Mouse (Mus musculus): ENCODE results near the gene Hist1h2ae. TPM values are rescaled to one million over a fixed set of nuclear protein-coding genes. Genes with fewer than 3 reads are reported as not detected.

The Hist1h2ae gene
- polyA plus RNA-seq, 1 experiment from 2014 or later, result 81.6 TPM

GRCm38 (mm10) chr13:23530181-23530900 lies 40.7 kb downstream of the Hist1h2ae start:
- Histone ChIP-seq H3K4me1 (peaks cover 25% of the 10 kb centered on the region), H3K9me3 (replicated peaks) (no peaks in the 10 kb centered on the region), H3K4me2 (replicated peaks) (peak overlapping the region; percentile 76), H3K27me3 (no peaks in the 10 kb centered on the region), H3K9ac (peak overlapping the region; percentile 64), H3K27ac (peak overlapping the region; percentile 97), H3K4me3 (peak overlapping the region; percentile 51), H3K36me3 (no peaks in the 10 kb centered on the region)
- no peak for ATAC-seq (ENCODE audit: low FRiP score)
- under 1% methylated on average over 20 of the region's 20 CpGs for WGBS

GRCm38 (mm10) chr13:23529480-23530165 lies 41.4 kb downstream of the Hist1h2ae start:
- ATAC-seq (ENCODE audit: low FRiP score), result no peak
- Histone ChIP-seq H3K27me3 (no peaks in the 10 kb centered on the region), H3K36me3 (no peaks in the 10 kb centered on the region), H3K4me3 (peak overlapping the region; percentile 51), H3K4me2 (replicated peaks) (peak overlapping the region; percentile 76), H3K9me3 (replicated peaks) (no peaks in the 10 kb centered on the region), H3K9ac (peak overlapping the region; percentile 64), H3K27ac (peak overlapping the region; percentile 97; the same call in 1 of the 2 replicates), H3K4me1 (peaks cover 23% of the 10 kb centered on the region)
- WGBS, result 32% methylated on average over 2 of the region's 2 CpGs

- ATAC-seq (ENCODE audit: low FRiP score), result no peak
- Histone ChIP-seq H3K4me2 (replicated peaks) (peak overlapping the region; percentile 11; the same call in 1 of the 2 replicates), H3K9ac (no peak overlapping the region), H3K36me3 (no peaks in the 10 kb centered on the region), H3K27ac (no peak overlapping the region), H3K9me3 (replicated peaks) (no peaks in the 10 kb centered on the region), H3K27me3 (no peaks in the 10 kb centered on the region), H3K4me1 (peaks cover 18% of the 10 kb centered on the region), H3K4me3 (no peak overlapping the region)
- 70% methylated on average over 5 of the region's 5 CpGs for WGBS
Measured at GRCm38 (mm10) chr13:23529005-23529404, 42.0 kb downstream of the Hist1h2ae start.

DNA sequence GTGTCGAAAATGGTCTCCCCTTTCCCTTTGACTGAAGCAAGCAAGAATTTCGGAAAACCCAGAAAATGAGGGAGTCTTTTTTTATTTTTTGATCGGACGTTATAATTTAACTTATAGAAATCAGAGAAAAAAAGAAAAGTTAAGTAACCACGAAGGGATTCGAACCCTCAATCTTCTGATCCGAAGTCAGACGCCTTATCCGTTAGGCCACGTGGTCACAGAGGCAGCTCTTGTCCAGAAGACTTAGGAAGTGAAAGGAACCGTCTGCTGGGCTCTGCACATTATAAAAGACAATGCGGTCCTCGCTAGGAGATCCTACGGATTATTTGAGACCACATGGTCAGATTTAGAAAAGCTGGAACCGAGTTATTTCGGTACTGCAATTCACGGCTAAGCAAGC lies 44.7 kb downstream of the Hist1h2ae start:
- peak overlapping the region; percentile 57; the same call in 1 of the 2 replicates for H3K9ac ChIP-seq
- WGBS, result under 1% methylated on average over 17 of the region's 17 CpGs
- H3K27ac ChIP-seq, result peak overlapping the region; percentile 49
- H3K4me1 ChIP-seq, result peaks cover 4% of the 10 kb centered on the region
- ATAC-seq (ENCODE audit: low FRiP score), result peak; percentile 44; the same call in 1 of the 2 replicates
- H3K27me3 ChIP-seq, result no peaks in the 10 kb centered on the region
- peak overlapping the region; percentile 38 for H3K4me3 ChIP-seq
- H3K4me2 ChIP-seq (replicated peaks), result peak overlapping the region; percentile 53
- no peaks in the 10 kb centered on the region for H3K36me3 ChIP-seq
- H3K9me3 ChIP-seq (replicated peaks), result no peaks in the 10 kb centered on the region

DNA sequence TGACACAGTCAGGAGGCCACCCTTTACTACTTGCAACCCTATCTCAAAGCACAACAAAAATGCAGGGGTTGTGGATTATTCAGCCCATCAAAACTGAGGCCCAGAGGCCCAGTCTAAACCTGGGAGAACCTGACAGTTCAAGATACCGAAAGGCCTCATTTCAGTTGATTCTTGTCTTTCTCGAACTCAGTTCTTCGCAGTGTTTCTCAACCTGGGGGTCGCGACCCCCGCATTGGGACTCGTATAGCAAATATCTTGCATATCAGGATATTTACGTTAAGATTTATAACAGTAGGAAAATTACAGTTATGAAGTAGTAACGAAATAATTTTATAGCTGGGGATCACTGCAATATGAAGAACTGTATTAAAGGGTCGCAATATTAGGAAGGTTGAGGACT lies 45.1 kb downstream of the Hist1h2ae start:
- no peaks in the 10 kb centered on the region for H3K27me3 ChIP-seq
- peak overlapping the region; percentile 53 for H3K4me2 ChIP-seq (replicated peaks)
- peaks cover 4% of the 10 kb centered on the region for H3K4me1 ChIP-seq
- H3K36me3 ChIP-seq, result no peaks in the 10 kb centered on the region
- H3K27ac ChIP-seq, result no peak overlapping the region
- peak overlapping the region; percentile 38 for H3K4me3 ChIP-seq
- peak overlapping the region; percentile 32; the same call in 1 of the 2 replicates for H3K9ac ChIP-seq
- 2% methylated on average over 10 of the region's 10 CpGs for WGBS
- no peak for ATAC-seq (ENCODE audit: low FRiP score)
- no peaks in the 10 kb centered on the region for H3K9me3 ChIP-seq (replicated peaks)

DNA sequence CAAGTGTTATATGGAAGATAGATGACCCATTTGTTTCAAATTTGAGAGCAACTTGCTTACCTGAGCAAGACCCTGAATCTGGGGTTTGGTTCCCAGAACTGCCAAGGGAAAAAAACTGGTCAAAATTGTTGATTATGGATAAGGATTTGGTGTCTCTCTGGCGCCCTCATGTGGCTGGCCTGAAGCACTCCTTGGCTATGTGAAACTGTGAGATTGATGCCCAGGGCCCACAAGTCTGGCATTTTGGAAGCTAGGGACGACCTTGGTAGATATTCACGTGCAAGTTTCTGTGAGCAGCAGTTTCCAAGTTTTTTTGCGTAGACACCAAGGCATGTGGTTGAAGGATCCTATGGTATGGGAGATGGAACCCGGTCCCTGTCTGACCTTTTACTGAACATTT lies 46.4 kb downstream of the Hist1h2ae start:
- Histone ChIP-seq H3K36me3 (no peaks in the 10 kb centered on the region), H3K9me3 (replicated peaks) (no peaks in the 10 kb centered on the region), H3K9ac (no peak overlapping the region), H3K4me2 (replicated peaks) (no peak overlapping the region), H3K27me3 (no peaks in the 10 kb centered on the region), H3K4me3 (no peak overlapping the region), H3K27ac (no peak overlapping the region), H3K4me1 (peaks cover 4% of the 10 kb centered on the region)
- ATAC-seq (ENCODE audit: low FRiP score), result no peak
- 9% methylated on average over 5 of the region's 5 CpGs for WGBS

- Histone ChIP-seq H3K27ac (no peak overlapping the region), H3K4me1 (peaks cover 4% of the 10 kb centered on the region), H3K9ac (no peak overlapping the region), H3K4me3 (no peak overlapping the region), H3K4me2 (replicated peaks) (no peak overlapping the region), H3K36me3 (no peaks in the 10 kb centered on the region), H3K27me3 (no peaks in the 10 kb centered on the region), H3K9me3 (replicated peaks) (no peaks in the 10 kb centered on the region)
- WGBS, result 48% methylated on average over 5 of the region's 5 CpGs
- no peak for ATAC-seq (ENCODE audit: low FRiP score)
Measured at GRCm38 (mm10) chr13:23523976-23524375, 47.0 kb downstream of the Hist1h2ae start.

DNA sequence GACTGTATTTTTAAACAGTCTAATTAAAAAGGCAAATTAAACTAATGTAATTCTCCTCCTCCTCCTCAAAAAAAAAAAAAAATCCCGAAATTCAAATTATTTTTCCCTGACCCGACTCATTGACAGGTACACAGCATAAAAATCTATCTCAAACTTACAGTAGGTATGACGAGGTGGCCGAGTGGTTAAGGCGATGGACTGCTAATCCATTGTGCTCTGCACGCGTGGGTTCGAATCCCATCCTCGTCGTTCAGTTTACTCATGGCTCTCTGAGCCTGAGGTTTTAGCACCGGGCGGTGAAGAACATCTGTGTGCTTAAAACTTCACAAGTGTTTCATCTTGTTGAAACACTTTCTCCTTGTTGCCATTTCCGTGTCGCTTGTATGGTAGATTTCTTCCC lies 49.3 kb downstream of the Hist1h2ae start:
- 3% methylated on average over 14 of the region's 14 CpGs for WGBS
- Histone ChIP-seq H3K4me1 (peaks cover 4% of the 10 kb centered on the region), H3K9ac (no peak overlapping the region), H3K27ac (no peak overlapping the region), H3K27me3 (no peaks in the 10 kb centered on the region), H3K9me3 (replicated peaks) (no peaks in the 10 kb centered on the region), H3K36me3 (no peaks in the 10 kb centered on the region), H3K4me3 (no peak overlapping the region), H3K4me2 (replicated peaks) (peak overlapping the region; percentile 19; the same call in 1 of the 2 replicates)
- no peak for ATAC-seq (ENCODE audit: low FRiP score)

Small RNA genes within 50 kb of the gene (microRNA-seq; reads per million reads assigned to microRNA genes)
- gene Gm44297 (not detected), gene Gm44359 (not detected), gene Gm44394 (not detected)

Other genes with a start within 250 kb of the Hist1h2ae start
- gene Zfp322a, start 202.0 kb downstream of the Hist1h2ae start, polyA plus RNA-seq (2016; fragmentation: Nextera tagmentation; extraction: Ambion mirVana), result 58.9 and 63.2 TPM in 2 replicates
- gene Abt1, start 147.4 kb downstream of the Hist1h2ae start, polyA plus RNA-seq (2016; fragmentation: Nextera tagmentation; extraction: Ambion mirVana), result 11.6 and 12.0 TPM in 2 replicates
- 0.12 TPM in 1 of 2 replicates, not detected in the other for gene Btn1a1, start 105.3 kb downstream of the Hist1h2ae start, polyA plus RNA-seq (2016; fragmentation: Nextera tagmentation; extraction: Ambion mirVana)
- 0.34 and 0.43 TPM in 2 replicates for gene Btn2a2, start 82.4 kb downstream of the Hist1h2ae start, polyA plus RNA-seq (2016; fragmentation: Nextera tagmentation; extraction: Ambion mirVana)
- 5.7 and 6.9 TPM in 2 replicates for gene Hist1h4h, start 40.2 kb downstream of the Hist1h2ae start, polyA plus RNA-seq (2016; fragmentation: Nextera tagmentation; extraction: Ambion mirVana)
- 5.2 TPM in 1 of 2 replicates, not detected in the other for gene Hist1h2af, start 37.3 kb downstream of the Hist1h2ae start, polyA plus RNA-seq (2016; fragmentation: Nextera tagmentation; extraction: Ambion mirVana)
- 2.2 and 4.4 TPM in 2 replicates for gene Hist1h3g, start 35.8 kb downstream of the Hist1h2ae start, polyA plus RNA-seq (2016; fragmentation: Nextera tagmentation; extraction: Ambion mirVana)
- 0.37 and 0.57 TPM in 2 replicates for gene Hist1h2bh, start 27.8 kb downstream of the Hist1h2ae start, polyA plus RNA-seq (2016; fragmentation: Nextera tagmentation; extraction: Ambion mirVana)
- 0.66 and 1.4 TPM in 2 replicates for gene Hist1h3f, start 27.2 kb downstream of the Hist1h2ae start, polyA plus RNA-seq (2016; fragmentation: Nextera tagmentation; extraction: Ambion mirVana)
- gene Hist1h4f, start 19.6 kb downstream of the Hist1h2ae start, polyA plus RNA-seq (2016; fragmentation: Nextera tagmentation; extraction: Ambion mirVana), result 1.4 TPM in 1 of 2 replicates, not detected in the other
- 0.23 and 0.39 TPM in 2 replicates for gene Hist1h1d, start 18.0 kb downstream of the Hist1h2ae start, polyA plus RNA-seq (2016; fragmentation: Nextera tagmentation; extraction: Ambion mirVana)
- 4.4 and 5.6 TPM in 2 replicates for gene Hist1h3e, start 8.9 kb downstream of the Hist1h2ae start, polyA plus RNA-seq (2016; fragmentation: Nextera tagmentation; extraction: Ambion mirVana)
- 4.8 and 7.1 TPM in 2 replicates for gene Hist1h2bg, start 176 bp upstream of the Hist1h2ae start, polyA plus RNA-seq (2016; fragmentation: Nextera tagmentation; extraction: Ambion mirVana)
- 4.4 and 7.2 TPM in 2 replicates for gene Hist1h2bf, start 3.0 kb upstream of the Hist1h2ae start, polyA plus RNA-seq (2016; fragmentation: Nextera tagmentation; extraction: Ambion mirVana)
- gene Hist1h2ad, start 3.2 kb upstream of the Hist1h2ae start, polyA plus RNA-seq (2016; fragmentation: Nextera tagmentation; extraction: Ambion mirVana), result 0.46 and 2.5 TPM in 2 replicates
- gene Hist1h3d, start 4.5 kb upstream of the Hist1h2ae start, polyA plus RNA-seq (2016; fragmentation: Nextera tagmentation; extraction: Ambion mirVana), result 2.2 and 4.8 TPM in 2 replicates
- gene Hist1h4d, start 10.4 kb upstream of the Hist1h2ae start, polyA plus RNA-seq (2016; fragmentation: Nextera tagmentation; extraction: Ambion mirVana), result 66.9 and 82.3 TPM in 2 replicates
- 1.9 and 2.2 TPM in 2 replicates for gene Hist1h2be, start 49.9 kb upstream of the Hist1h2ae start, polyA plus RNA-seq (2016; fragmentation: Nextera tagmentation; extraction: Ambion mirVana)
- gene Hist1h1e, start 51.3 kb upstream of the Hist1h2ae start, polyA plus RNA-seq (2016; fragmentation: Nextera tagmentation; extraction: Ambion mirVana), result 17.0 and 18.8 TPM in 2 replicates
- 0.72 and 0.93 TPM in 2 replicates for gene Hist1h2ac, start 112.7 kb upstream of the Hist1h2ae start, polyA plus RNA-seq (2016; fragmentation: Nextera tagmentation; extraction: Ambion mirVana)
- gene Hist1h2bc, start 113.0 kb upstream of the Hist1h2ae start, polyA plus RNA-seq (2016; fragmentation: Nextera tagmentation; extraction: Ambion mirVana), result 25.1 and 26.1 TPM in 2 replicates
- not detected in 2 replicates for gene Hist1h1t, start 124.6 kb upstream of the Hist1h2ae start, polyA plus RNA-seq (2016; fragmentation: Nextera tagmentation; extraction: Ambion mirVana)
- gene Hist1h4c, start 127.2 kb upstream of the Hist1h2ae start, polyA plus RNA-seq (2016; fragmentation: Nextera tagmentation; extraction: Ambion mirVana), result 3.6 and 4.2 TPM in 2 replicates
- 4.9 and 5.2 TPM in 2 replicates for gene Hfe, start 139.6 kb upstream of the Hist1h2ae start, polyA plus RNA-seq (2016; fragmentation: Nextera tagmentation; extraction: Ambion mirVana)
- 15.0 and 15.4 TPM in 2 replicates for gene Hist1h1c, start 167.6 kb upstream of the Hist1h2ae start, polyA plus RNA-seq (2016; fragmentation: Nextera tagmentation; extraction: Ambion mirVana)
- 9.7 and 11.6 TPM in 2 replicates for gene Hist1h3c, start 174.4 kb upstream of the Hist1h2ae start, polyA plus RNA-seq (2016; fragmentation: Nextera tagmentation; extraction: Ambion mirVana)
- 2.2 and 2.9 TPM in 2 replicates for gene Hist1h2bb, start 175.5 kb upstream of the Hist1h2ae start, polyA plus RNA-seq (2016; fragmentation: Nextera tagmentation; extraction: Ambion mirVana)
- gene Hist1h2ab, start 179.9 kb upstream of the Hist1h2ae start, polyA plus RNA-seq (2016; fragmentation: Nextera tagmentation; extraction: Ambion mirVana), result 22.4 and 45.2 TPM in 2 replicates
- 4.5 and 11.1 TPM in 2 replicates for gene Hist1h3b, start 181.0 kb upstream of the Hist1h2ae start, polyA plus RNA-seq (2016; fragmentation: Nextera tagmentation; extraction: Ambion mirVana)
- 5.0 and 5.5 TPM in 2 replicates for gene Hist1h4b, start 185.8 kb upstream of the Hist1h2ae start, polyA plus RNA-seq (2016; fragmentation: Nextera tagmentation; extraction: Ambion mirVana)
- 0.72 TPM in 1 of 2 replicates, not detected in the other for gene Hist1h4a, start 190.0 kb upstream of the Hist1h2ae start, polyA plus RNA-seq (2016; fragmentation: Nextera tagmentation; extraction: Ambion mirVana)
- gene Hist1h3a, start 191.2 kb upstream of the Hist1h2ae start, polyA plus RNA-seq (2016; fragmentation: Nextera tagmentation; extraction: Ambion mirVana), result 3.3 and 6.1 TPM in 2 replicates
- gene Hist1h1a, start 192.4 kb upstream of the Hist1h2ae start, polyA plus RNA-seq (2016; fragmentation: Nextera tagmentation; extraction: Ambion mirVana), result 2.4 and 2.7 TPM in 2 replicates
- gene Trim38, start 198.7 kb upstream of the Hist1h2ae start, polyA plus RNA-seq (2016; fragmentation: Nextera tagmentation; extraction: Ambion mirVana), result not detected in 2 replicates
- gene Slc17a2, start 235.8 kb upstream of the Hist1h2ae start, polyA plus RNA-seq (2016; fragmentation: Nextera tagmentation; extraction: Ambion mirVana), result not detected in 2 replicates